Mouse (Mus musculus) cerebellum, adult (tissue): ENCODE measurements around the gene Loxl1.
A peak's percentile ranks its signal among the peaks of the same experiment; 100 is the strongest.

ENCODE experiments used
- ATAC-seq: cut with Nextera tagmentation; 2 replicates; pipeline ENCODE4 v1.9.2; 2017; ENCODE audit warnings: mild to moderate bottlenecking, moderate library complexity, mixed read lengths; ENCODE audit not compliant: insufficient number of reproducible peaks, low FRiP score, low TSS enrichment

Loxl1 gene

GRCm38 (mm10) chr9:58312944-58313359 is at the start of gene Loxl1:
Loxl1 (minus strand) TSS chr9:58313186.
- ATAC-seq, result no peak

DNA sequence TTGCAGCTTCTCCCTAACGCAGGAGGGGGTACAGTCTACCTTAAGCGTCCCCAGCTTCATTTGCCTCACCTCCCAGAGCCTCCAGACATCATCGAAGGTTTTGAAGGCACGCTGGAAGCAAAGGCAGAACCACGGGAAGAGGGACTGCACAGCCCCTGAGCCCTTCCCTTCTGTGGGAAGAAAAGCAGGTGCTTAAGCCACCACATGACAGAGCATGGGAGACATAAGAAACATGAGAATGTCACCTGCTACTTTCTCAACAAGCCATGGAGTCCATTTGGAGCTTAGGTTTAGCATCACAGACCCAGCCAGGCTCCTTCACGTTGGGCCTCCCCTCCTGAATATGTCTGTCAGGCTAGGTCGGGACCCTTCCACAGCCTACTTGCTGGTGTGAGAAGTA is 49.0 kb upstream of the Loxl1 start:
- ATAC-seq, result no peak

DNA sequence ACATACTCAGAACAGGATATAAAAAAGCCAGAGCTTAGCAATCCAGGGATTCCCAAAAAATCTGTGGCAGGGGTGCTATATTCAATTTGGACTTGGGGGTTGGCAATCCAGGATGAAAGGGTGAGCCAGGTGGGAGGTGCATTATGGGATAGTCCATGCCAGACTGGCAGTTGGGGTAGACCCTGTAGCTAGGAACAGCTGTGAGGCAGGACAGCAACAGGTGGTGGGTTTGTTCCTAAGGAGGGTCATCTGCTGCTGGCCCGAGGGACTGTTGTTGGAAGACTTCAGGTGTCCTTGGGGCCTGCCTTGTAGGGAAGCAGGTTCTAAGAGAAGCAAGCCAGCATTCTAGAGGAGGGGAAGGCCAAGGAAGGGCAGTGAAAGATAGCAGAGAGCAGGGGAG is 48.4 kb upstream of the Loxl1 start:
- no peak for ATAC-seq

GRCm38 (mm10) chr9:58355262-58356050 is 42.5 kb upstream of the Loxl1 start:
- ATAC-seq, result no peak

DNA sequence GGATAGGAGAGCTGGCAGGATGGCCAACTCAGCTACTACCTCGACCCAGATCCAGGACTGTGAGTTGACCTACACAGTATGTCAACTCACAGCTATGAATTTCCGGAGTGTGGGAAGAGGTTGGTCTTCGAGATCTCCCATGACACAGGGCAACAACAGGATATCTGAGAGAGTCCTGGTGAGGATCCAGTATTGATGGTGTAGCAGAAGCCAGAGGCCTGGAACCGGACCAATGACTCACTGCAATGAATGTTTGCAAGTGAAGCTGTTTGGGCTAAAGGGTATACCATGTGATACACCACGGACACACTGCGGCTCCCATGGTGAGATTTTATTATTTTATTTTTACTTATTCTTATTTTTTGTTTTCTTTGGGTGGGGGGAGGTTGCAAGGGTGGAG is 41.7 kb upstream of the Loxl1 start:
- no peak for ATAC-seq

DNA sequence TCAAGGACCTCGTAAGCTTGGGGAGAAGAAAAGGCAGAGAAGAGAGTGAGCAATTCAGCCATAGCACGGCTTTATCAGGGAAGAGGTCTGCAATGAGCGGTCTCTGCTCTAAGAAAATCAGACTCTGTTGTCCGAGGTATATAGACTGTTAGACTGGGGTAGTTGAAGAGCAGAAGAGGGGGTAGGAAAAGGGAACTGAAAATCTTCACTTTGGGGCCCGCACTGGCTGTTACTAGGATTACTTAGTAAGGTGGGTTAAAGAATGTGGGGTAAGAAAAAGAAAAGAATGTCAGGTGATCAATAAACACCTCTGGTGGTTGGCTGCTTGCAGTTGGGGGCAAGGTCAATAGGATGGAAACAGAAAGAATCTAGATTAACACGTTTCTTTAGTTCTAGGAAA is 40.2 kb upstream of the Loxl1 start:
- ATAC-seq, result no peak

DNA sequence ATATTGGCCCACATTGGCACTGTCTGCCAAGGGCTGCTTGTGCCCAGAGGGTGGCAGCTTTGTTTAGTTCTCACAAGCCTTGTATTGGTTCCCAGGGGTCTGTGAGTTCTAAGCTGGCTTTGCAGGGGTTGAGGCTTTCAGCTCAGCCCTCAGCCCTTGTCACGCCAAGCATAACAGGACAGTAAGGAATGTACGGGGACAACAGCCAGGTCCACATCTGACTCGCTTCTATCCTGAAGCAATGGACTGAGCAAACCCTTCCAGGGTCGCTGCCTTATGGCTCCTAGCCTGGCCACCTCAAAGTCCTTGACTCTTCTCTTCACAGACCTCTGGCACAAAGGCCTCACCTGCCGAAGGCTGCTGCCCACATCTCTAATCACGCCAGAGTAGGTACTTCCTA is 34.8 kb upstream of the Loxl1 start:
- ATAC-seq, result no peak

GRCm38 (mm10) chr9:58346498-58346897 is 33.5 kb upstream of the Loxl1 start:
- no peak for ATAC-seq

DNA sequence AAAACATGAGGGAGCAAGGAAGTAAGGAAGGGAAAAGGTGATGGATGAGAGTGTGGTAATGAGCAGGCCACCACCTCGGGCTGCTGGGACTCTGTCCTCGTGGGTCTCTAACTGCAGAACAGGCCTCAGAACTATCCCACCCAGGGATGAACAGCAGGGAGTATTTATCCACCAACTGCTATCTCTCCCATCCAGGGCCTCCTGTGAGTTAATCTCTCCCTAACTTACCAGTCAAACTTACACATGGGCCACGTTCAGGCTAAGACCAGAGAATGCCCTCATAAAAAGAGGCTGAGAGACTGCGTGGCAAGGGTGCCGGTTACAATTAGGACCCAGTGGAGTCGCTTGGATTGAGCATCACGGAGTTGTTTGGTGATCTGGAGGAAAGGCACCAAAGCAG is 33.0 kb upstream of the Loxl1 start:
- no peak for ATAC-seq

DNA sequence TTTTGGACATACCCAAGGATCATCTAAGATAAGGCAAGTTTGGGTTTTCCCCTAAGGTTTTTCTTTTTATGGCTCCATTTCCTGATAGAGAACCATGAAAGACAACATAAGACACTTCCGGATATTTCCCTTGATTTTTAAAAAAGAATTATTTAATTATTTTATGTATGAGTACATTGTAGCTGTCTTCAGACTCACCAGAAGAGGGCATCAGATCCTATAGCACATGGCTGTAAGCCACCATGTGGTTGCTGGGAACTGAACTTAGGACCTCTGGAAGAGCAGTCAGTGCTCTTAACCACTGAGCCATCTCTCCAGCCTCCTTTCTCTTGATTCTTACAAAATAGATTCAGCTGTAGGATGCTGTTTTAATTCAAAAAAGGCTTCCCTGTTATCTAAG is 28.8 kb upstream of the Loxl1 start:
- ATAC-seq, result no peak

DNA sequence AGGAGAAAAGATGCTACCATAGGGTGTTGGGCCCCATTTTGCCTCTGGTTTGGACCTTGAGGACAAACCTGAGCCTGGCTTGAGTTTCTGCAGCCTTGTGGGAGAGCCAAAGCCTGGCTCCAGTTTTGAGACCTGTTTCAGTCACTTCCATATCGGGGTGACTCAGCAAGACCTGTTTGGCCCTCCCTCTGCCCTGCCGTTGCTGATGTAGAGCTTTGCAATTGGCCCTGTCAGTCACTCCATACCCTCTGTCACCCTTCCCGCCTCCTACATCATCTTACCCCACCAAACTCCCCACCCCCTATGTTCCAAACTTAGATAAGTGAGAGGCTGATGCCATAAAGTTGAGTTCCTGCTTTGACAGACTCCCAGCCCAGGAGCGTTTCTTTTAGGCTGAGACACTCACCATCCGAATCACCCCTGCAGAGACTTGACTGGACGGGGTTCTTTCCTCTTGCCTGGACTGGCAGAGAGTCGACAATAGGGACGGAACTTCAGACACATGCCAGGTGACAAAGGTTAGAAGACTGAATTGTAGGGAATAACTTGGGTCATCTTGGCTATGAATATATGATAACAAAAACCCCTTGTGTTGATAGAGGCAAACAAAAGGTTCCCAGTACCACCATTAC is 23.8 kb upstream of the Loxl1 start:
- ATAC-seq, result no peak

GRCm38 (mm10) chr9:58331276-58331675 is 18.3 kb upstream of the Loxl1 start:
- ATAC-seq, result no peak

DNA sequence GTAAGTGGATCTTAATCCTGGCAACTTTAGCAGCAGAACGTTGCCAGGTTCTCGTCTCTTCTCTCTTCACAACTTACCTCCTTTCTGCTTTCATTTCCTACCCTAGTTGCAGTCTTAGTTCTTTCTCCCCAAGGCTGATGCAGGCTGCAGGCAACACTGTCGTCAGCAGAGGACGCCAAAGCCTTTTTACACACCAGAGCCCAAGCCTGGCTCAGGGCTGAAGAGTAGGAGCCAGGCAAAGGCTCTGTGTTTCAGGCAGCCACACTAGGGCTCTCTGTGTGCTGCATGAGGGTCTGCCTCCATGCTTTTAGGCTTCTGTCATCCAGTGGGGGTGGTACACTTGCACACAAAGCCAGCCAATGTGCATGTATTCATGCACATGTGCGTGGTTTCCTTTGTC is 17.3 kb upstream of the Loxl1 start:
- ATAC-seq, result peak; percentile 72; the same call in 1 of the 2 replicates

DNA sequence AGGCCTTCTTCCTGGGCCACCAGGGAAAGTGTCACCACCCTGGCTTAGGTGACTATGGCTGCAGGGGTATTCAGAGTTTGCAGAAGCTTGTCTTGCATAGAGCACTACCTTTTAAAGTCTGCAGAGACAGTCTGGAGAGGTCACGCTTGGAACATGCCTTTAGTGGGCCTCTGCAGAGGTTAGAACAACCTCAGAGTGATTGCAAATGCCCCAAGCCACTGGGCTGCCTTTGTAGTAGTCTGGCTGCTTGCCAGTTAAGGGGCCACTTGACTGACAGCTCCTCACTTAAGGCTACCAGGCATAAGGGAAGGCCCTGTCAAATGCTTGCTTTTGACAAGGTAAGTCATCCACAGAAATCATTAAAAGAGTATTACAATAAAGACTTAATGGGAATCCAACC is 14.4 kb upstream of the Loxl1 start:
- ATAC-seq, result no peak

DNA sequence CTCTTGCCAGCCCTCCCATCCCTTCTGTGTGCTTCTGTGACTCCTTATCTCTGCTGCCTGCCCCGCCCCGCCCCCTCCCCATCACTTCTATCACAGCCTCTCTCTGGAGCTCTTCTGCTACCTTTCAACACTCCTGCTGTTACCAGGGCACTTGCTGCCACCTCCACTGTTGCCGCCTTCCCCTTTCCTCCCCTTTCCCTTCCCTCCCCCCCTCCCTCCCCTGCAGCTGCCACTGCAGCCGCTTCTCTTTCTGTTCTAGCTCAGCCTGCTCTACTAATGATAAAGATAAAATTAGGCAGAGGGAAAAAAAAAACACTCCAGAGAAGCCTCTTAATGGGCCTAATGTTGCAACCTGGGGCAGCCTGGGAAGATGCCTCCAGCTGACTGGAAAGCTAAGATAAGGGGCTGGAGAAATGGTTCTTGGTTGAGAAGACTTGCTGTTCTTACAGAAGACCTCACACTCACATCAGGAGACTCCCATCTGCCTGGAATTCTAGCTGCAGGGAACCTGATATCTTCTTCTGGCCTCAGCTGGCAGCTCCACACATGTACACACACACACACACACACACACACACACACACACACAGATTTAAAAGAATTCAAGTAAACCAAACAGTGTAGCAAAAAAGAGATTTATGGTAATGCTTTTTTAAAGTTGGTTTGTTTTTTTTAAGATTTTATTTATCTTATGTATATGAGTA is 13.6 kb upstream of the Loxl1 start:
- no peak for ATAC-seq

GRCm38 (mm10) chr9:58321681-58322080 is 8.7 kb upstream of the Loxl1 start:
- ATAC-seq, result no peak

DNA sequence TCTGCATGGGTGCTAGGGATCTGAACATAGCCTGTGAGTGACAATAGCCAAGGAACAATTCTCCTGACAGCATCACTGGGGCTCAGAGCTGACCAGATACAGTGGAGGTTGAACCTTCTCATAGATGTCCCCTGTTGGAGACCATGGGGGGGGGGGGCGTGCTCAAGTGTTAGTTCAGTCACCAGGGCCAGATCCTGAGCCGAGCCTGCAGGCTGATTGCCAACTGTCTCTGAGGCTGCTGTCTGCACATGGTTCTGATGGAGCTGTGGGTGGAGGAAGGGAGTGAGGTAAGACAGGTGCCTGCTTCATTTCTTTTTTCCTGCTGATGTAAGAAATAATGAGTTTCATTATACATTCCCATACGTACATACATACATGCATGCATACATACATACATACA is 5.3 kb upstream of the Loxl1 start:
- ATAC-seq, result no peak

- no peak for ATAC-seq
Measured at GRCm38 (mm10) chr9:58317381-58317780, 4.4 kb upstream of the Loxl1 start.

- no peak for ATAC-seq
Measured at GRCm38 (mm10) chr9:58316784-58317183, 3.8 kb upstream of the Loxl1 start.

DNA sequence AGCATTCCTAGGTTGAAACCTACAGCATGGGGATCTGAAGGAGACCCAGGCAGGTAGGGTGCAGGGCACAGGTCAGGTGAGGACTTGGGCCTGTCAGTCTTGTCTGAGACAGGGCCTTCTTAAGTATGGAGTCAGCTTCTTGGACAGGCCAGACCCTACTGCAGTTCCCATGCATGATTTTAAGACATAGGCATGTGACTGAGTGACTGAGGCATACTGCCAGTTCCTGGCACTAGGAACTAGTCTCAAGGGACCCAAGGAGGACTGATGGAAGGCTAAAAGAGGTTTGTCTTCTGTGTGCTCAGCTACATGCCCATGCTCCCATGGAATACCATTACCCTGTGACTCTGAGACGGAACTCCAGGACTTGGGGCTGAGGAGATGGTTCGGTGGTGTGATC is 2.9 kb upstream of the Loxl1 start:
- ATAC-seq, result no peak

- ATAC-seq, result no peak
Measured at GRCm38 (mm10) chr9:58314682-58315360, 1.8 kb upstream of the Loxl1 start.
